In the genomic region with DNA sequence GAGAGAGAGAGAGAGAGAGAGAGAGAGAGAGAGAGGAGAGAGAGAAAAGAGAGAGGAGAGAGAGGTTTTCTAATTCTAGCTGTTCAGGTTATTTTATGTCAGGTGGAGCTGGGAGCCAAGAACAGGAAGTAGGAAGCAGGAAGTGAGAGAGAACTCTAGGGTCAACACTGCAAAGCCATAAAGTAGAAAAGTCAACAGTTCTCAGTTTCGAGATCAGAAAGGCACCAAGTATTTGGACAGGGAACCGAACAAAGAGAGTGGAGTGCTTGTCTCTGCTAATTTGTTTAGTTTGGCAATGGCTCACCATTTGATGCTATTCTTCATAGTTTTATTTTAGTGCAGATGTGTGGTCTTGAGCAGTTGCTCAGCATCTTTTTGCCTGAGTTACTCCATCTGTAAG, we compare ENCODE assay signal across 22 mouse cellular contexts. TPM values are rescaled to one million over a fixed set of nuclear protein-coding genes. Genes with fewer than 3 reads are reported as not detected.
DNase-seq lines count a peak whose midpoint lies in the region; ATAC-seq and TF ChIP-seq lines count a peak whose summit lies in the region.
"Had no signal": no experiment of that assay in that cellular context is flagged by ENCODE, and none has a peak within 500 bp of the region (broad histone marks: within the 10 kb centered on the region; RNA-seq: fewer than 3 reads in every experiment).

No protein-coding gene starts in this region.

- no peak for ATAC-seq in kidney, postnatal 0 days (replicated peaks; ENCODE audit: low FRiP score, low read depth)
- peak; percentile 62 for ATAC-seq in lung, embryonic 14.5 days (ENCODE audit: insufficient read depth)
- ATAC-seq in stomach, postnatal 0 days (ENCODE audit: low FRiP score, low TSS enrichment) = peak; percentile 86
- ATAC-seq: forebrain, embryonic 13.5 days; hindbrain, postnatal 0 days; midbrain, embryonic 15.5 days had no signal

- H3K36me3 ChIP-seq in kidney, postnatal 0 days (ENCODE audit: insufficient read depth, low read length) = no peaks in the 10 kb centered on the region
- no peaks in the 10 kb centered on the region for H3K36me3 ChIP-seq in lung, embryonic 14.5 days (ENCODE audit: insufficient read depth)
- H3K36me3 ChIP-seq in stomach, postnatal 0 days (ENCODE audit: control insufficient read depth, insufficient read depth, low read length) = no peaks in the 10 kb centered on the region
- H3K36me3 ChIP-seq: hindbrain, embryonic 10.5 days; limb, embryonic 13.5 days; midbrain, embryonic 15.5 days had no signal

- no peak overlapping the region for H3K27ac ChIP-seq in kidney, postnatal 0 days
- no peak overlapping the region for H3K27ac ChIP-seq in lung, embryonic 14.5 days (ENCODE audit: low read depth)
- H3K27ac ChIP-seq in stomach, postnatal 0 days (replicated peaks) = no peak overlapping the region
- H3K27ac ChIP-seq: forebrain, embryonic 13.5 days; hindbrain, embryonic 10.5 days; hindbrain, postnatal 0 days; limb, embryonic 13.5 days; liver, embryonic 13.5 days; midbrain, embryonic 15.5 days had no signal

- 37% methylated on average over 2 of the region's 2 CpGs for WGBS in kidney, postnatal 0 days
- WGBS in lung, embryonic 14.5 days = 43% methylated on average over 2 of the region's 2 CpGs
- WGBS in stomach, postnatal 0 days = 25% methylated on average over 2 of the region's 2 CpGs

- H3K4me1 ChIP-seq in kidney, postnatal 0 days (replicated peaks; ENCODE audit: insufficient read depth, low read length) = no peaks in the 10 kb centered on the region
- H3K4me1 ChIP-seq in lung, embryonic 14.5 days (ENCODE audit: insufficient read depth) = no peaks in the 10 kb centered on the region
- H3K4me1 ChIP-seq in stomach, postnatal 0 days (replicated peaks; ENCODE audit: control insufficient read depth, insufficient read depth) = no peaks in the 10 kb centered on the region
- H3K4me1 ChIP-seq: forebrain, embryonic 13.5 days; limb, embryonic 13.5 days had no signal

- no peak for TF ChIP-seq CTCF in kidney, postnatal 0 days (IDR thresholded peaks at IDR 0.05; ENCODE audit: low read depth)
- TF ChIP-seq CTCF in lung, embryonic 14.5 days (IDR thresholded peaks at IDR 0.05; ENCODE audit: low read depth) = no peak
- no peak for TF ChIP-seq CTCF in stomach, postnatal 0 days (IDR thresholded peaks at IDR 0.05; ENCODE audit: low read depth)

- H3K4me2 ChIP-seq in kidney, postnatal 0 days (ENCODE audit: low read length) = no peak overlapping the region
- no peak overlapping the region for H3K4me2 ChIP-seq in lung, embryonic 14.5 days
- H3K4me2 ChIP-seq in stomach, postnatal 0 days (replicated peaks; ENCODE audit: low read depth) = no peak overlapping the region
- H3K4me2 ChIP-seq: forebrain, embryonic 13.5 days; limb, embryonic 13.5 days; liver, embryonic 13.5 days; midbrain, embryonic 15.5 days had no signal

- no peak for TF ChIP-seq EP300 in stomach, postnatal 0 days (optimal IDR thresholded peaks at IDR 0.05)

- no peaks in the 10 kb centered on the region for H3K27me3 ChIP-seq in kidney, postnatal 0 days (ENCODE audit: insufficient read depth, low read length)
- H3K27me3 ChIP-seq in lung, embryonic 14.5 days (ENCODE audit: insufficient read depth, low read length) = no peaks in the 10 kb centered on the region
- no peaks in the 10 kb centered on the region for H3K27me3 ChIP-seq in stomach, postnatal 0 days (ENCODE audit: control insufficient read depth, insufficient read depth, low read length)
- H3K27me3 ChIP-seq: forebrain, embryonic 13.5 days; limb, embryonic 13.5 days; liver, embryonic 13.5 days; midbrain, embryonic 15.5 days had no signal

- H3K4me3 ChIP-seq in kidney, postnatal 0 days (replicated peaks; ENCODE audit: low read depth, low read length) = no peak overlapping the region
- H3K4me3 ChIP-seq in lung, embryonic 14.5 days (ENCODE audit: low read depth, low read length) = no peak overlapping the region
- no peak overlapping the region for H3K4me3 ChIP-seq in stomach, postnatal 0 days (ENCODE audit: low read depth, low read length)
- H3K4me3 ChIP-seq: forebrain, embryonic 13.5 days; hindbrain, embryonic 10.5 days; limb, embryonic 13.5 days; liver, embryonic 13.5 days; midbrain, embryonic 15.5 days; myocyte had no signal

- no peak overlapping the region for H3K9ac ChIP-seq in kidney, postnatal 0 days (ENCODE audit: low read depth, low read length)
- no peak overlapping the region for H3K9ac ChIP-seq in lung, embryonic 14.5 days
- H3K9ac ChIP-seq in stomach, postnatal 0 days (ENCODE audit: low read length) = no peak overlapping the region
- H3K9ac ChIP-seq: forebrain, embryonic 13.5 days; limb, embryonic 13.5 days; liver, embryonic 13.5 days; midbrain, embryonic 15.5 days had no signal

- no peaks in the 10 kb centered on the region for H3K9me3 ChIP-seq in kidney, postnatal 0 days (replicated peaks; ENCODE audit: low read length)
- H3K9me3 ChIP-seq in lung, embryonic 14.5 days (ENCODE audit: low read depth, low read length) = no peaks in the 10 kb centered on the region
- H3K9me3 ChIP-seq in stomach, postnatal 0 days (ENCODE audit: control insufficient read depth, low read length) = no peaks in the 10 kb centered on the region
- H3K9me3 ChIP-seq: hindbrain, embryonic 10.5 days; limb, embryonic 13.5 days; liver, embryonic 13.5 days; midbrain, embryonic 15.5 days had no signal

- peak; percentile 11 for DNase-seq in kidney, postnatal 0 days (ENCODE audit: low spot score)
- DNase-seq in kidney, postnatal 10 days = no peak
- DNase-seq in lung, embryonic 14.5 days = peak; percentile 51
- DNase-seq in lung, postnatal 36 days = peak; percentile 72
- DNase-seq in stomach, postnatal 0 days (ENCODE audit: low spot score) = no peak
- DNase-seq in layer of hippocampus, adult 9-11 months = no peak
- DNase-seq in MN1 (ENCODE audit: low spot score) = no peak
- DNase-seq in urinary bladder, adult 2 months (ENCODE audit: low spot score) = no peak
- DNase-seq: adrenal gland, postnatal 25 days; cerebellum, adult 18-20 months; cerebellum, postnatal 25 days; gastrocnemius, postnatal 14 days; kidney, adult 8-10 months; kidney, postnatal 4 days; liver, embryonic 13.5 days; spleen, adult 18-20 months had no signal

RNA-seq across cellular contexts. Expression of a gene that starts 26.5 kb away (rescaled TPM):
- 25.0 and 25.9 TPM in 2 replicates for polyA plus RNA-seq in kidney, postnatal 0 days (2015; fragmentation: Nextera tagmentation; extraction: Ambion mirVana)
- 20.2 and 22.6 TPM in 2 replicates for polyA plus RNA-seq in lung, embryonic 14.5 days (2014; fragmentation: Nextera tagmentation; extraction: Ambion mirVana)
- polyA plus RNA-seq in stomach, postnatal 0 days (2015; fragmentation: Nextera tagmentation; extraction: Ambion mirVana) = 2.6 and 3.6 TPM in 2 replicates
- polyA plus RNA-seq in urinary bladder, adult 2 months (2012; rRNA removed) = 3.3 and 5.0 TPM in 2 replicates

Comparison
In these comparisons a context has a peak if more than half of its experiments do, and no peak if none do; other contexts are left out.
1. DNase-seq: peak in kidney, postnatal 0 days (single experiment), lung, embryonic 14.5 days (single experiment) and lung, postnatal 36 days (single experiment); none in kidney, postnatal 10 days (single experiment), stomach, postnatal 0 days (single experiment), layer of hippocampus, adult 9-11 months (single experiment), MN1 (single experiment) and urinary bladder, adult 2 months (single experiment).